Mouse (Mus musculus) spleen, postnatal 4 days (tissue): ENCODE measurements around the gene Ramp1.
A peak's percentile ranks its signal among the peaks of the same experiment; 100 is the strongest.

Experiments
- DNase-seq, 2 experiments: peaks; one replicate each; pipeline ENCODE4 v3.0.0; 2022; ENCODE audit warnings: low spot score in 2 of 2

Gene Ramp1

DNA sequence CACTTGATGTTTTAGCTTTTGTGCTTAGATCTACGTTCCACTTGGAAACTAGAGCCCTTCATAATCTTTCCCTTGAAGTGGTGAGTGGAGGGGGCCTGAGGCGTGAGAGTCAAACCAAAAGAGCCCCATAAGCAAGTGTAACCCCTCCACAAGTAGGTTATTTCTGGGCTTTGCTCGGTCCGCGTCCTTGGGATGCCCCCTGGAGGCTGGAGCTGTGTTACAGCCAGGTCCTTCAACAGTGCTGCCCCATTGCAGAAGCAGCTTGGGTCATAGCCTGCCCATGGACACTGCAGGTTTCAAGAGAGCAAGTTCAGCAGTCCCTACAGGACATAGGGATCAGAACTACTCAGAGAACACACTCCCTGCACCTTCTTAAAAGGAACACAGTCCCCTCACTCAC lies 59.5 kb downstream of the Ramp1 start:
- DNase-seq, result peak; percentile 66 to 85

DNA sequence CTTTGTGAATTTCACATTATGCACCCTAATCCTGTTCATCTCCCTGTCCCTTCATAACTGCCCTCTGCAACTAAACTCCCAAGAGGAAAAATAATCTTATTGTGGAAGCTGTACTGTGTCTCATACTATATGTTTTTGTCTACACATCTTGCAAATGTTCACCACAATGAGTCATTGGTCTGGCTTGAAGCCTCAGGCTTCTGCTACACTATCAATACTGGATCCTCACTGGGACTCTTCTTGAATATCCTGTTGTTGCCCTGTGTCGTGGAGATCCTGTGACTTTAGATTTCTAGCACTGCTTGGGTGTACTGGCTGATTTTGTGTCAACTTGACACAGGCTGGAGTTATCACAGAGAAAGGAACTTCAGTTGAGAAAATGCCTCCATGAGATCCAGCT lies 60.2 kb downstream of the Ramp1 start:
- DNase-seq, result no peak

DNA sequence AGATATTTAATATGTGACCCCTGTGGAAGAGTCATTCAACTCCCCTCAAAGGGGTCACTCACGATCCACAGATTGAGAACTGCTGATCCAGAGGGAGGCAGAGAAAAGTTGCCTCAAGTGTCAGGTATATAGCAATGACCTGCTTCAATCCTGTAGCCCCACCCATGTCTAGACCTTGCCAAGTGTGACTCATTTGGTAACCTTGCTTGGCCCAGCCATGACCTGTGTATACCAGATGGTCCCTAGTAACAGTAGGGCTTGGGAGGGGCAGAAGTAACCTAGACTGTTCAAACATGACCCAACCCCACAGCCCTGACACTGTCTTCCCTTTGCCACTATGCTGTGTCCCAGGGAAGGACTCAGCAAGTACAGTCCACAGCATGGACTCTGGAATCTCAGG lies 61.1 kb downstream of the Ramp1 start:
- no peak for DNase-seq

DNA sequence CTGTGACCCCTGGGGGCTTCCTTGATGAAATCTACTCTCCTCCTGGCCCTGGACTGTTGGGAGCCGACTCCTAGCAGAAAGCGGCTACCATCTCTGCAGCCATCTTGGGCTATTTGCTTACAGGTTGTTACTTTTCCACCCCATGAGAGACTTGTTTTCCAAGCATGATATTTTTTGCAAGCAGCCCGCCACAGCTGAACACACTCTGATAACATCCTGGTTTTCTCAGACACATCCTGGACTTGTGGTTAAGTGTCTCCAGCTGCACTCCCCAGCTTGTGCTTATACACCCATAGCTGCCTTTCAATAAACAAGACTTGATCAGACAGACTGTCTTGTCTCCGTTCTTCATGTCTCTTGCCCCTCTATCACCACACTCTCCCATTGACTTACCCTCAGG lies 61.6 kb downstream of the Ramp1 start:
- no peak for DNase-seq

DNA sequence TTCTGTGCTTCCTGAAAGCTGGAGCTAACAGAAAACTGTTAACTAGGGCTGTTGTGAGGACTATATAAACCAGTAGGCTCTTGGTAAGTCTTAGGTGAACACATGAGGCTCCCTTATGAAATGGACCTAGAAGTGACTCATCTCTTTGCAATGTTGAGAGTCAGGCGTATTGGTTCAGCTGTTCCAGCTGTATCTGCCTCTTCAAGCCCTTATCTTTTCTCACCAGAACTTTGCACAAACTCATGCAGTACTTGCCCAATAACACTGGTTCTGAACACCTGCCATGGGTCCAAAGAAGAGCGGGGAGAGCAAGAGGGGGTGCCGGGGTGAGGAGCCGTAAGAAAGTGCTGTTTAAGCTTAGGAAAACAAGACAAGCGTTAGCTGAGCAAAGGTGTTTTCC lies 68.6 kb downstream of the Ramp1 start:
- no peak for DNase-seq

DNA sequence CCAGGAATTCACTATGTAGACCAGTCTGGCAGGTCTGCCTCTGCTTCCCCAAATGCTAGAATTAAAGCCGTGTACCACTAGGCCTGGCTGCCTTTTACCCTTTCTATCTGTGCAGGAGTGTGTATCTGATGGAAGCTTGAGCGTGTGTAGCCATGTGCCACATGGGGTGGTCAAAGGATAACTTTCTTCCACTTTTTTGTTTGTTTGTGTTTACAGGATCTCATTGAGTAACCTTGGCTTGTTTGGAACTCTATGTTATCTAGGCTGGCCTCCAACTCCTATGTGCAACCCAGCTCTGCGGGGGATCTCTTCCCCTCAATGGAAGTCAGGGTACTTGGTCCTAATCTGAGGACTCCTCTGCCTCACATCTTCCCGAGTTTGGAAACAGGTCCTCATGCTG lies 69.3 kb downstream of the Ramp1 start:
- no peak for DNase-seq

DNA sequence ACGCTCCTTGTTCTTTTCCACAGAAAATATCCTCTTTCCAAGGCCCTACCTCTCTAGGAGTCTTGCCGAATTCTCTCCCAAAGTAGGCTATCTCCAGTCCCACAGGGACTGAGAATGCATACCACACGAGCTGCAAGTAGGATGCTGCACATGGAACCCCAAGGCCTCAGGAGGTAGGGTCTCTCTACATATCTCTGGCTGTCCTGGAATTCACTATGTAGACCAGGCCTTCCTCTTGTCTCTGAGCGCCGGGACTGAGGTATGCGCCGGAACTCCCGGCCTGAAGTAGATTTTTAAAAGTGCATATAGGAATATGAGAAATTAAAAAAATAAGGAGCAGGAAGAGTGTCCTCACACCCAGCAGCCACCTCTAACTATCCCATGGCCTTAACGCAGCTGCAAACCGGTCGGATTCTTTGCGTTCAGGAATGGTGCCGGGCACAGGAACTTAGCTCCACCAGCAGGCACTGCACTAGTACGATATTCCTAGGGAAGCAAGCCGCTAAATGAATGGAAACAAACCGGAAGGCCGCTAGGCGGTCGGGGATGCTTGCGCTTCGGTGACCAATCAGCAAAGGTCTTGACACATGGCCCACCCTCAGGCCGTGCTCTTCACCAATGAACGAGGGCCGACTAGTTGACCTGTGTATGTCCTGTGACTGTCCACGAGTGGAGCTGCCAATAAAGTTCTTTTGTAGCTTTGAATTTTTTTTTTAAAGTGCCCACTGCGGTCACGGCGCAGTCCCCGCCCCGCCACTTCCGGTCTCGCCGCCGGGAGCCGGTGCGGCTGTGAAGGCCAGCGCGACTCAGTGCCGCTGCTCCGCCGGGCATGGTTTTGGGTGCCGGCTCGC lies 70.2 kb downstream of the Ramp1 start, which contains the start of gene Ube2f:
TSS of gene Ube2f (plus strand) at position 741 of the 851 bp plus-strand sequence.
- DNase-seq, result peak; percentile 87 to 94

DNA sequence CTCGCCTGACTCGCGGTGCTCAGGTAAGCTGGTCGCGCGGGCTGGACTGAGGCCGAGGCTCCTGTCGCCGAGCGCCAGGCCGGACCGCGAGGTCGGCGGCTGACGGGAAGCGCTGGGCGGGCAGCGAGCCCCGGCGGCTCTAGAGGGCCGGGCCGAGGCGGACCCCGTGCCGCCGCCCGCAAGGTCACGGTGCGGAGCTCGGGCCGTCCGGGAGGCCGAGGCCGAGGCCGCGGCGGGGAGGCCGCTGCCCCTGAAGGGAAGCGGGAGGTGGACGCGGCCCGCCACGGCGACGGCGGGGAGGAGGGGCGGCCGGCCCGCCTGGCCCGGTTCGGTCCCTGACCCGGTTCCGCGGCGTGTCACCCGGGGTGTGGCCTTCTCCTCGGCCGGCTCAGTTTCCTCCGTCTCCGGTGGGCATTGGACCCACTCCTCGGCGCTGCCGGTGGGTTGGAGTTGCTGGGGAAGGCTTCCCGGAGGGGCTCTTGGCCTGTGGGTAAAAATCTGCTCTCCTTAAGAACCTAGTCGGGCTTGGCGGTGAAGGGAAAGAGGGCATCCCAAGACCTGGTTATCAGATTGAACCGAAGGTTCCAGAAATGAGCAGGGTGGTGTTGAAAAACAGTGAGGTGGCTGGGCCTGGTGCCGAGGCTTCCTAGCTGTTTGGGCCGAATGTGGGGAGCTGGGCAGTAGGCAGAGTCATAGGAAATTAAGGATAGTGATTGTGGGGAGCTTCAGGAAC lies 71.0 kb downstream of the Ramp1 start:
- DNase-seq, result peak; percentile 42 to 77

DNA sequence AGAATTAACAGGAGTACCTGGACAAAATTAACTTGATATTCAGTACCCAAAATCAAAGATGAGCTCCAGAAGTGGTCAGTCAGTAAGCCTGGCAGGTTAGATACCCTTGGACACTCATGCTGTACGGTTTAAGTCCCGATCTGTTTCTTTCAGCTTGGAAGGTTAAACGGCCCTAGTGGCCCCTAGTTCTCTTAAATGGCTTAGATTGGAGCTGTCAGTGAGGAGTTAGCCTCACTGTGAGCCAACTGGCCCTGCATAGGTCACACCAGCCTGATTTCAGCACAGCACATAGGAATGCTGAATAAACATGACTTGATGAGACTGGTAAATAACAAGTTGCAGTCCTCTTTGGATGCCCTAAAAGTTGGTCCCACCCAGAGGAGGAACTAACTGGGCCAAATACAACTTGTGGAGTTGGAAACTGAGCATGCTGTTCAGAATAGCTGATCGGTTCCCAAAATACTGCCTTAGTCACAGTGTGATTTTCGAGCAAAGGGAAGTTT lies 71.6 kb downstream of the Ramp1 start:
- no peak for DNase-seq

DNA sequence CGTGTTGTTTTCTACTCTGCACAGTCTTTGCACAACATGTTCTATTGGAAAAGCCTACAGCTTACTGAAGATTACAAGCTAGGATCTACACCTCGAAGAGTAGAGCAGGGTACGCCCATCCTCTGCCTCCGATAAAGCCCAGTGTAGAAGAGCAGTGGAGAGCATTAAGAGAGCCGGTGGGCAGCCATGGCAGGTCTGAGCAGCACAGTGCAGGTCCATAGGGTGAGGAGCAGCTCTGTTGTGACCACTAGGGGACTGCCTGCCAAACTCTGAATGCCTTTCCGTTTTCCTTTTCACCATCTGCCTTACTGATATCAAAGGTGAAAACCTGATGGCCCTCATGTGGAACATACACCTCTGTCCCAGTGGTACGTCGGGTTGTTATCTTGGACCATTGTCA lies 72.3 kb downstream of the Ramp1 start:
- DNase-seq, result peak in 1 of 2 experiments; percentile 52

DNA sequence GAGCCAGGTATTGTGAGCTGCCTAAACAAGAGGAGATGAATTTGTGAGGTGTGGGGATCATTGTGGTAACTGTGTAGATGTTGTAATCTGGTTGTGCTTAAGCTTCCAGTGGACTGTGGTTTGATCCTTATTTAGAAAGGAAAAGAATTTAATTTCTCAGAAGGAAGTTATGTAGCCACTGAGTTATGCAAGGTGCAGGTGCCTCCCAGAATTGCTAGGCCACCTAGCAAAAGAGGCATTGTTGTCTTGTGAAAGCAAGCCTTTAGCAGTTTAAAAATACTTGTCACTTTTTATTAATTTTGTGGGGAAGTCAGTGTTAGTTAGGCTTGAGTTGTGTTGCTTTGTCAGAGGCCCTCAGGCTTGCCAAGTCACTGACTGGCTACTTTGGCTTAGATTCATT lies 78.3 kb downstream of the Ramp1 start:
- DNase-seq, result no peak

DNA sequence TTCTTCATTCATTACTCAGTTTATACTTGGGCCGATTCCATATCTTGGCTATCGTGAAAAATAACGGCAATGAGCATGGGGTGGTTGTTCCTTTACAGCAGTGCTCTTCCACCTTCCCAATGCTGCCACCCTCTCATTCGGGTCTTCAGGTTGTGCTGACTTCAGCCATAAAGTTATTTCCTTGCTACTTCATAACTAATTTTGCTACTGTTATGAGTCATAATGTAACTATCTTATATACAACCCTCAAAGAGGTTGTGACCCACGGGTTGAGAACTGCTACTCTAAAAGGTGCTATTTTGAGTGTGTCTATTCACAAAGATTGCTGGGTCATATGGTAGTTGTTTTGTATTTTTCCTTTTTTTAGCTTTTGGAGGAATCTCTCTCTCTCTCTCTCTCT lies 80.2 kb downstream of the Ramp1 start:
- DNase-seq, result no peak

DNA sequence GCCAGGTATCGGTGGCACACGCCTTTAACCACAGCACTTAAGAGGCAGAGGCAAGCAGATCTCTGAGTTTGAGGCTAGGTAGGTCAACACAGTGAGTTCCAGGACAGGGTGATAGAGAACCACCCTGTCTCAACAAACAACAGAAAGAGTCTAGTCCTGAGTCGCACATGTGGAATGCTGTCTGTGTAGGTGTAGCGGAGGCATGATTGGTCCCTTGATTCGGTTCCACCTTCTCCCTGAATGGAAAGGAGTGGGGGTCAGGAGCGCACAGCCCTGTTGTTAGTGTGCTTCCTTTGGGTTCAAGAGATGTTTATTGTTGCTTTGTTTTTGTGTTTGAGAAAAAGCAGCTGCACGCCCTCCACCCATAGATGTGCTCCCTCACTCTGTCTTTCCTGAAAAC lies 82.9 kb downstream of the Ramp1 start:
- no peak for DNase-seq

DNA sequence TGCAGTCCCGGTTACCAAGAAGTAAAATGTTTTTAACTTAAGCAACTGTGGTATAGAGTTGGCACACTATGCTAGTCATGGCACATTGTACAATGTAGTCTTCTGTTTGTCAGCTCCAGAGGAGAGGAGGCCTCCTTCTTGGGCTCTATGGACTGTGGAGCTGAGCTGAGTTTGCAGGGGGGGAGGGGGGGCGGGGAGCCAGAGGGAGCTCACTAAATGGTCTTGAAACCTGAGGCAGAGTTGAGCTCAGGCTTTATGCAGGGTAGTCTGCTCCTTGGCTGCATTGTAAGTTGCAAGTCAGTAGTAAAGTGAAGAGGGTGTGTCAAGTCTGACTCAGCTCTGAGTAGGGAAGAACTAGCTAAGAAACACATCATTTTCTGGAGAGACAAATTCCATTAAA lies 92.6 kb downstream of the Ramp1 start:
- DNase-seq, result no peak
